Mouse (Mus musculus): ENCODE results near the gene Ssr1. TPM values are rescaled to one million over a fixed set of nuclear protein-coding genes. Genes with fewer than 3 reads are reported as not detected.

Ssr1 gene
- polyA plus RNA-seq, 1 experiment from 2014 or later: 128 TPM

DNA sequence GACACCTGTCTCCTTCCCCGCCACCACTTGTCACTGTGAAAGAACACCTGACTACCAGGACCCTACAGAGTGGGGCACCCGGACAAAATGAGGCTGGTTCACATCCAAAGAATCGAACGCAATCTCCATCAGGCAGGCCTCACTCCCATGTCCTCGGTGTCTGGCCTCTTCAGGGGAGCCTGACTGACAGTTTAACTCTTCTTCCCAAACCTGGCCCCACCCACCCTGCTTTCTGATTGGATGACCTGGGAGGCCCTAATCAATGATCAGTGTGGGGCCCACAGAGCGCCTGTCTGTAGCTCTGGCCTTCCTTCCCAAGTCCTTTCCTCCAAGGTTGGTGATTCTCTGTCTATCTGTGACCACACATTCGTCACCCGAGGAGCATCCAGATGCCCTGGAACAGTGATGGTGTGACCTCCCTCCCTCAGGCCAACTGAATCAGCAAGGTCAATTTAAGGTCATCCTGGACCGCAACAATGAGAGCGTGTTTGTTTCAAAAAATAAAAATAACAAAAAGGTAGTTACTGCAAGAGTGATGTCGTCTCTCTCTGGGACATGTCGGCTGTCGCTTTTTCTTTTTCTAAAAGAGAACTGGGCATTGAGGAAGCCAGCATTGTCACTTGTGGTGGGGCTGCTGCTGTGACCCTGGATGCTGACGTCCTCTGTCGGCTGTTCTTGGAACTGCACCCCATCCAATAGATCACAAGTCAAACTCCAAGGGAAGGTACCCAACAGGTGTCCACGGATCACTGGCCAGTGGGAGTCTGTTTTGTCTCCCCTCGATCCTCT lies 28.7 kb downstream of the Ssr1 start:
- no peak overlapping the region for H3K4me3 ChIP-seq (replicated peaks)
- no peak overlapping the region for H3K9ac ChIP-seq (replicated peaks)
- 44% methylated on average over 17 of the region's 17 CpGs for WGBS
- no peak for ATAC-seq (ENCODE audit: insufficient number of reproducible peaks, insufficient read depth, low FRiP score, low TSS enrichment, low read depth)
- H3K27me3 ChIP-seq: 0 out of 2 replicates have a peak, but pooled peaks cover 7% of the 10 kb centered on the region
- no peaks in the 10 kb centered on the region for H3K36me3 ChIP-seq
- no peak overlapping the region for H3K4me2 ChIP-seq
- no peaks in the 10 kb centered on the region for H3K9me3 ChIP-seq
- no peak overlapping the region for H3K27ac ChIP-seq
- peaks cover 29% of the 10 kb centered on the region for H3K4me1 ChIP-seq (replicated peaks)

- H3K4me2 ChIP-seq: peak overlapping the region; percentile 63
- no peak overlapping the region for H3K9ac ChIP-seq (replicated peaks)
- no peaks in the 10 kb centered on the region for H3K9me3 ChIP-seq
- H3K4me1 ChIP-seq (replicated peaks): peaks cover 29% of the 10 kb centered on the region
- ATAC-seq (ENCODE audit: insufficient number of reproducible peaks, insufficient read depth, low FRiP score, low TSS enrichment, low read depth): no peak
- no peak overlapping the region for H3K27ac ChIP-seq
- 0 out of 2 replicates have a peak, but pooled peaks cover 7% of the 10 kb centered on the region for H3K27me3 ChIP-seq
- H3K4me3 ChIP-seq (replicated peaks): peak overlapping the region; percentile 41
- WGBS: 49% methylated on average over 20 of the region's 20 CpGs
- no peaks in the 10 kb centered on the region for H3K36me3 ChIP-seq
Measured at GRCm38 (mm10) chr13:37964128-37965087, 29.6 kb downstream of the Ssr1 start.

DNA sequence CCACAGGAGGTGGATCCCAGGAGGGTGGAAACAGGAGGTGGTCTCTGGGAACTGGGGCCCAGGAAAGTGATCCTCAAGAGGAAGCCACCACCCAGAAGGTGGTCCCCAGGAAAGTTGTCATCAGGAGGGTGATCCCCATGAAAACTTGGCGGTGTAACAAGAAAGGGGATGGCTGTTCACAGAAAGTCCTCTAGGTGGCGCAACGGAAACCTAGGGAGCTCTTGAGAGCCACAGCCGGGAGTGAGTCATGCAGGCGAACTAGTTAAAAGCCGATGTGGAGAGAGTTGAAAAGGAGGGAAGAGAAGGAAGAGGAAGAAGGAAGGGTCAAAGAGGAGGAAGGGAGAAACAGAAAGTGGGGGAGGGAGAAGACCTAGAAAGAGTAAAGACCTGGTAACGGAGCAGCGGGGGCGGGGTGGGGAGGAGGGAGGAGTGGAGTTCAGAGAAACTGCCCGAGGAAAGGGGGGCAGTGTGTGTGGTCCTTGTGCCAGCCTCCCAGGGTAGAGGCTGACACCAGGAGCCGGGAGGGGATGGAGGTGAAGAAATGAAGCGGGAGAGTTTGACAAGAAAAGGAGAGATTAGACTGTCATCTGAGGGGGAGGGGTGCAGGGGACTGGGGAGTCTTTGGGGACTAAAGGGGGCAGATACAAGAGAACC lies 30.5 kb downstream of the Ssr1 start:
- H3K27me3 ChIP-seq: 0 out of 2 replicates have a peak, but pooled peaks cover 7% of the 10 kb centered on the region
- H3K27ac ChIP-seq: no peak overlapping the region
- H3K4me1 ChIP-seq (replicated peaks): peaks cover 29% of the 10 kb centered on the region
- H3K9me3 ChIP-seq: peaks cover 6% of the 10 kb centered on the region; the same call in 1 of the 2 replicates
- H3K4me2 ChIP-seq: peak overlapping the region; percentile 63
- peak overlapping the region; percentile 41 for H3K4me3 ChIP-seq (replicated peaks)
- 1% methylated on average over 12 of the region's 12 CpGs for WGBS
- ATAC-seq (ENCODE audit: insufficient number of reproducible peaks, insufficient read depth, low FRiP score, low TSS enrichment, low read depth): no peak
- peak overlapping the region; percentile 60 for H3K9ac ChIP-seq (replicated peaks)
- no peaks in the 10 kb centered on the region for H3K36me3 ChIP-seq

GRCm38 (mm10) chr13:37962541-37962940 lies 31.5 kb downstream of the Ssr1 start:
- no peak overlapping the region for H3K9ac ChIP-seq (replicated peaks)
- WGBS: 76% methylated on average over 9 of the region's 9 CpGs
- 0 out of 2 replicates have a peak, but pooled peaks cover 7% of the 10 kb centered on the region for H3K27me3 ChIP-seq
- no peak overlapping the region for H3K27ac ChIP-seq
- no peaks in the 10 kb centered on the region for H3K36me3 ChIP-seq
- H3K4me2 ChIP-seq: no peak overlapping the region
- H3K9me3 ChIP-seq: peaks cover 6% of the 10 kb centered on the region; the same call in 1 of the 2 replicates
- no peak for ATAC-seq (ENCODE audit: insufficient number of reproducible peaks, insufficient read depth, low FRiP score, low TSS enrichment, low read depth)
- H3K4me1 ChIP-seq (replicated peaks): peaks cover 28% of the 10 kb centered on the region
- no peak overlapping the region for H3K4me3 ChIP-seq (replicated peaks)

- H3K27me3 ChIP-seq: 0 out of 2 replicates have a peak, but pooled peaks cover 4% of the 10 kb centered on the region
- peaks cover 12% of the 10 kb centered on the region for H3K4me1 ChIP-seq (replicated peaks)
- no peak overlapping the region for H3K27ac ChIP-seq
- no peak overlapping the region for H3K9ac ChIP-seq (replicated peaks)
- H3K4me2 ChIP-seq: no peak overlapping the region
- peaks cover 6% of the 10 kb centered on the region; the same call in 1 of the 2 replicates for H3K9me3 ChIP-seq
- no peaks in the 10 kb centered on the region for H3K36me3 ChIP-seq
- 83% methylated on average over 7 of the region's 7 CpGs for WGBS
- no peak for ATAC-seq (ENCODE audit: insufficient number of reproducible peaks, insufficient read depth, low FRiP score, low TSS enrichment, low read depth)
- no peak overlapping the region for H3K4me3 ChIP-seq (replicated peaks)
Measured at GRCm38 (mm10) chr13:37959936-37960335, 34.1 kb downstream of the Ssr1 start.

DNA sequence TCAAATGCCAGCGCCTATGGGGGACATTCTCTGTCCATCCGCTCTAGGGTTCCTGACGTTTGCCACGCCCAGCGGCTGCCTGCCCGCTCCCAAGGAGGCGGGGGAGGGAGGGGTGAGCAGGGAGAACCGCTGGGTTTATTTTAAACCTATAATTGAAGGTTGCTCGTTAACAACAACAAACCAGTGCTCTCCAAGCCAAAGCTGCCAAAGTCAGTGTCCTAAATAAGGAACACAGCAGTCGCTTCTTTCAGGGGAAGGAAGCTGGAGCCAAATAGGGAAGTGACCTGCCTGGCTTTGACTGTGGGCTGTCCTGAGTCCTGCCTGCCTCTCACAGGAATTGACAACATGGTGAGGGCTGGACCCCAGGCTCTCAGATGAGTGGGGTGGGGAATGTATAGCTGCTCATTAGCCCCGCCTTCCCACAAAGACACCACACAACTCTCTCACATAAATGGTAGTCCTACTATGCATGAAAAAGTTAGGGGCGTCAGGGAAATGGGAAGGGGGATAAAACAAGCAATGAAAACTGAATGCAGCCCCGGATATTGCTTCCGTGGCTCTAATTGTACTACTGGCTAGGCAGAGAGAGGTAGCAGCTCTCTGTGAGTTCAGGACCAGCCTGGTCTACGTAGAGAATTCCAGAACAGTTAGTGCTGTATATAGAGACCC lies 34.6 kb downstream of the Ssr1 start:
- no peak overlapping the region for H3K27ac ChIP-seq
- H3K4me3 ChIP-seq (replicated peaks): no peak overlapping the region
- no peak for ATAC-seq (ENCODE audit: insufficient number of reproducible peaks, insufficient read depth, low FRiP score, low TSS enrichment, low read depth)
- no peak overlapping the region for H3K4me2 ChIP-seq
- 80% methylated on average over 15 of the region's 15 CpGs for WGBS
- peaks cover 6% of the 10 kb centered on the region; the same call in 1 of the 2 replicates for H3K9me3 ChIP-seq
- peaks cover 8% of the 10 kb centered on the region for H3K4me1 ChIP-seq (replicated peaks)
- H3K9ac ChIP-seq (replicated peaks): no peak overlapping the region
- no peaks in the 10 kb centered on the region for H3K36me3 ChIP-seq
- H3K27me3 ChIP-seq: no peaks in the 10 kb centered on the region

DNA sequence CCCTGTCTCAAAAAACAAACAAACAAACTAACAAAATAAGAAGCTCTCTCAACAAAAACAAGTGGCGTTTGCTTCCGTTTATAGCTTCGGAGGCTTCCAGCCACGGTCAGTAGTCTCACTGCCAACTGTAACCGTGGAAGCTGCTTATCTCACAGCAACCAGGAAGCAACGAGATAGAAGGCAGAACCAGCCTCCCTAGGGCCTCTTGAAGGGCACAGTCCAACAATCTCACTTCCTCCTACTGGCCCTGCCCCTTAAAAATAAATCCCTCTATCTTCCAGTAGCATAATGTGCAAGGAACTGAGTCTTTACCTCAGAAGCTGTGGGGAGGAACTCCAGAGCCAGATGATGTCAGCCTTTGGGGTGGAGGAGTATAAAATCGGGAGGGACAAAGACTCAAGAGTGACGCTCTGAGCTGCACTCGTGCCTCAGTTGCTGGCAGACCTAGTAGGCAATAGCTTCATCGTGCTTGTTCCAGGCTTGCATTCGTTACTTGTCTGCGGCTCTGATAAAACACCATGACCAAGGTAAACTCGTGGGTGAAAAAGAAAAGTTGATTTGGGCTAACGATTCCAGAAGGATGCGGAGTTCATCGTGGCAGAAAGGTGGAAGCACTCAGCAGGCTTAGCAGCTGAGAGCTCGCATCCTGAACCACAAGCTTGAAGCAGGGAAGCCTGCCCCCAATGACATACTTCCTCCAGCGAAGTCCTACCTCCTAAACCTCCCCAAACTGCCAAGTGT lies 35.3 kb downstream of the Ssr1 start:
- Histone ChIP-seq H3K9me3 (peaks cover 6% of the 10 kb centered on the region; the same call in 1 of the 2 replicates), H3K4me2 (no peak overlapping the region), H3K4me3 (replicated peaks) (no peak overlapping the region), H3K27me3 (no peaks in the 10 kb centered on the region), H3K9ac (replicated peaks) (no peak overlapping the region), H3K36me3 (no peaks in the 10 kb centered on the region), H3K4me1 (replicated peaks) (peaks cover under 1% of the 10 kb centered on the region; the same call in 1 of the 2 replicates), H3K27ac (no peak overlapping the region)
- WGBS: 91% methylated on average over 18 of the region's 18 CpGs
- ATAC-seq (ENCODE audit: insufficient number of reproducible peaks, insufficient read depth, low FRiP score, low TSS enrichment, low read depth): no peak

DNA sequence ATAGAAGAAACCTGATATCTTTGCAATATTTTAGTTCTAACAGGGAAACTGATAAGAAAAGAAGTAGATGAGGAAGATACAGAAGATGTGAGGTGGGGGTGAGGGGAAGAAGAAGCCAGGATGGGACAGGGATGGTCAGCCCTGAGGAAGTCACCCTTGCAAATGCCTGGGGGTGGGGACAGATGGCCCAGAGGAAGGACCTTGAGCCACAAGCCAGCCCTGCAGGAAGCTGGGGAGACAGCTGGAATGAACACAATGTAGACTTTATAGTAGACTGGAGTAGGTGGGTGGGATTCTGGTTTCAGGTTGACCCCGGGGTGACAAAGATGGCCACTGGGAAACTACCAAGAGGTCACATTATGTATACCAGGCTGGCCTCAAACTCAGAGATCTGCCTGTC lies 39.7 kb downstream of the Ssr1 start:
- H3K4me1 ChIP-seq (replicated peaks): no peaks in the 10 kb centered on the region
- 78% methylated on average over 1 of the region's 1 CpGs for WGBS
- H3K27me3 ChIP-seq: no peaks in the 10 kb centered on the region
- H3K36me3 ChIP-seq: peaks cover 20% of the 10 kb centered on the region
- no peak overlapping the region for H3K9ac ChIP-seq (replicated peaks)
- peaks cover 6% of the 10 kb centered on the region; the same call in 1 of the 2 replicates for H3K9me3 ChIP-seq
- no peak for ATAC-seq (ENCODE audit: insufficient number of reproducible peaks, insufficient read depth, low FRiP score, low TSS enrichment, low read depth)
- no peak overlapping the region for H3K4me2 ChIP-seq
- no peak overlapping the region for H3K27ac ChIP-seq
- no peak overlapping the region for H3K4me3 ChIP-seq (replicated peaks)

DNA sequence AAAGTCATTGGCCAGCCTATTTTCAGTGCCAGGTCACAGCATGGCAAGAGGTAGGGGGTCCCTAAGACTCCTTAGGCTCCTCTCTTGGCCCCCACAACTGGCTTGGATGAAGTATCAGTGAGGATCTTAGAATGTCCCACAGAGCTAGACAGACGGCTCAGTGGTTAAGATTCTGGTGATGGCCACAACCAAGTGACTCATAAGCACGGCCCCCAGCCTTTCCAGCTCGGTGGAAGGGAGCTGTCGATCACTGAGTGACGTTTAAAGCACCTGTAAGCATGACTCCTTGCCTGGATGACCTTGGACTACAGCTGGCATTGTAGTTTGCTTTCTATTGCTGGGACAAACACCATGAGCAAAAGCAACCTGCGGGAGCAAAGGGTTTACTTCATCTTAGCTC lies 41.0 kb downstream of the Ssr1 start:
- WGBS: 84% methylated on average over 6 of the region's 6 CpGs
- Histone ChIP-seq H3K9me3 (no peaks in the 10 kb centered on the region), H3K4me2 (no peak overlapping the region), H3K4me3 (replicated peaks) (no peak overlapping the region), H3K27me3 (no peaks in the 10 kb centered on the region), H3K4me1 (replicated peaks) (no peaks in the 10 kb centered on the region), H3K27ac (no peak overlapping the region), H3K36me3 (peaks cover 33% of the 10 kb centered on the region), H3K9ac (replicated peaks) (no peak overlapping the region)
- ATAC-seq (ENCODE audit: insufficient number of reproducible peaks, insufficient read depth, low FRiP score, low TSS enrichment, low read depth): no peak

DNA sequence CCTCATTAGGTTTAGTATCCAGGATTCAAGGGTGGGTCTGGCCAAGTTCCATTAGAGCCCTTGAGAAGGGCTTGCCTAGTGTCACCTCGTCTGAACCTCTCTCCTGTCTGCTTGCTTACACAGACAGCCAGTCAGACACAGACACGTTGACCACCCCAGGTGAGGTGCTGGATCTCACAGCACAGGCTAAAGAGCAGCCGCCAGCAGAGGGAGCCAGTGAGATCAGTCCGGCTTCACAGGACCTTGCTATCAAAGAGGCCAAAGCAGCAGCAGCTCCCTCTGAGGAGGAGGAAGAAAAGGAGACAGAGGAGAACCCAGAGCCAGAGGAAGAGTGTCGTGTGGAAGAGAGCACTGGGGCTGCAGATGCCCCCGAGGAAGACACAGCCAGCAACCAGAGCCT lies 47.3 kb downstream of the Ssr1 start:
- ATAC-seq (ENCODE audit: insufficient number of reproducible peaks, insufficient read depth, low FRiP score, low TSS enrichment, low read depth): no peak

More for the DNA sequence above, 47.3 kb downstream of the Ssr1 start:
- Histone ChIP-seq H3K27ac (no peak overlapping the region), H3K36me3 (peaks cover 40% of the 10 kb centered on the region), H3K9me3 (no peaks in the 10 kb centered on the region), H3K4me1 (replicated peaks) (no peaks in the 10 kb centered on the region; the same call in 1 of the 2 replicates), H3K9ac (replicated peaks) (no peak overlapping the region), H3K4me2 (no peak overlapping the region), H3K27me3 (no peaks in the 10 kb centered on the region), H3K4me3 (replicated peaks) (no peak overlapping the region)
- WGBS: 22% methylated on average over 6 of the region's 6 CpGs
